Mouse (Mus musculus): ENCODE results near the gene Dnm3. TPM values are rescaled to one million over a fixed set of nuclear protein-coding genes. Genes with fewer than 3 reads are reported as not detected.

Dnm3 gene
- total and polyA plus RNA-seq, 3 experiments, result not detected

DNA sequence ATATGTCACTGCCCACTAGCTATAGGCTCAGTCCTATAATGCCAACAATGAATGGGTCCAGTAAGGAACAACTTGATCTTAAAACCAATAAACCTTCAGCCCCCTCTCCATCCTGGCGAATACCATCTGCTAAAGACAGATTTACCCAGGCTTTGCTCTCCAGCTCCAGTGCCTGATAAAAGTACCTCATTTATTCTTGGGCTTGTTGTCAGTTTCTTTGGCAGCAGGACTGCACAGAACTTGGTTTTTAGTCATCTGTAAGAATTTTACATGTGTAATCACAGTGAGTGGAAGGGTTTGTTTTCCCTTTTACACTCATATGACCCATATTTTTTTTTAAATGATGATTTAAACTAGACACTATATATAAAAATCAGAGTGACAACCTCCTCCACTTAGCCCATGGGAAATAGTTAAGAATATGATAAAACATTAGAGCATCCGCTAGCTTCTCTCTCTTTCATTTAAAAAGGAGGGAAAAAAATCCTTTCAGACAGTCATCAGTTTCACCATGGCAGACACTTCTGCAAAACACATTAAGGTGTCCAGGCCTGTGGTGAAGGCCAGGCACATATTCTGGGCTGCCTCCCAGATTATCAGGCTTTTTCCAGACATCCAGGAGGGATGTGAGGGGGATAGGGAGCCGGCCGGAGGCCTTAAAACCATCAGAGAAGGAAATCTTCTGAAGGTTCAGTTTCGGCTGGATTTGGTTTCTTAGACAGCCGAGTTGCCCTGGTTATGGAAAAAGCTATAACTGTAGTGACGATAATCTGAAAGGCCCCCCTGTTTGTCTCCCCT lies 313.9 kb downstream of the Dnm3 start:
- Histone ChIP-seq H3K27ac (ENCODE audit: control insufficient read depth, low read depth, low read length) (no peak overlapping the region), H3K4me1 (ENCODE audit: control insufficient read depth in 1 of 2, insufficient read depth in 2 of 2, low read length in 2 of 2) (no peaks in the 10 kb centered on the region), H3K9ac (ENCODE audit: control insufficient read depth, low read depth, low read length, poor library complexity, severe bottlenecking) (no peak overlapping the region), H3K4me3 (ENCODE audit: control insufficient read depth in 1 of 2, insufficient read depth in 1 of 2, low read depth in 2 of 2, low read length in 2 of 2) (no peak overlapping the region), H3K27me3 (ENCODE audit: control insufficient read depth in 1 of 2, insufficient read depth in 2 of 2, low read length in 2 of 2) (no peaks in the 10 kb centered on the region), H3K36me3 (ENCODE audit: control insufficient read depth in 1 of 2, insufficient read depth in 2 of 2, low read length in 2 of 2) (no peaks in the 10 kb centered on the region), H3K9me3 (replicated peaks; ENCODE audit: insufficient read depth, low read length) (no peaks in the 10 kb centered on the region), H3K79me2 (ENCODE audit: control insufficient read depth, insufficient read depth, low read length, poor library complexity) (no peaks in the 10 kb centered on the region)
- DNase-seq (ENCODE audit: low read depth, low spot score), result no peak
- no peak for TF ChIP-seq NRF1 (IDR thresholded peaks at IDR 0.05; ENCODE audit: insufficient read depth, low read depth, low read length, poor library complexity, severe bottlenecking)

DNA sequence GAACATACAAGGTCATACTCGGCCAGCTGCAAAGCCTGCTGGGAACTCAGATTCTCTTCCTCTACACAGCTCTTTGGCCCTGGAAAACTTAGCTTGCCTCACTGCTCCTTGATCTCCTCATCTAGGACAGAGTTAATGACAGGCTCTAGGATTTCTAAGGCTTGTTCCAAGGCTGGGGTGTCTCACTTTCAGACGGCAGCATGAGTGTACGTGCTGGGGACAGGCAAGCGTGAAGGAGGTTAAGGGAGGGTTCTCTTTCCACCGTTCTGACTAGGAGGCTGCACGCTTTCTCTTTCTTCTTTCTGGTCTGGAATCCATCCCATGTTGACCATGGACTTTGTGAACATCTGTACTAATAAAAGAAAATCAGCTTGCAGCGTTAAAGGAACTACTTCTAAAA lies 315.2 kb downstream of the Dnm3 start:
- Histone ChIP-seq H3K27ac (ENCODE audit: control insufficient read depth, low read depth, low read length) (no peak overlapping the region), H3K4me3 (ENCODE audit: control insufficient read depth in 1 of 2, insufficient read depth in 1 of 2, low read depth in 2 of 2, low read length in 2 of 2) (no peak overlapping the region), H3K9me3 (replicated peaks; ENCODE audit: insufficient read depth, low read length) (no peaks in the 10 kb centered on the region), H3K9ac (ENCODE audit: control insufficient read depth, low read depth, low read length, poor library complexity, severe bottlenecking) (no peak overlapping the region), H3K27me3 (ENCODE audit: control insufficient read depth in 1 of 2, insufficient read depth in 2 of 2, low read length in 2 of 2) (no peaks in the 10 kb centered on the region), H3K79me2 (ENCODE audit: control insufficient read depth, insufficient read depth, low read length, poor library complexity) (no peaks in the 10 kb centered on the region), H3K4me1 (ENCODE audit: control insufficient read depth in 1 of 2, insufficient read depth in 2 of 2, low read length in 2 of 2) (no peaks in the 10 kb centered on the region), H3K36me3 (ENCODE audit: control insufficient read depth in 1 of 2, insufficient read depth in 2 of 2, low read length in 2 of 2) (no peaks in the 10 kb centered on the region)
- TF ChIP-seq ZMIZ1 (IDR thresholded peaks at IDR 0.05; ENCODE audit: low read depth, low read length), result no peak
- no peak for TF ChIP-seq EP300 (IDR thresholded peaks at IDR 0.05; ENCODE audit: low read depth in 1 of 2, low read length in 2 of 2)
- no peak for DNase-seq (ENCODE audit: low read depth, low spot score)

DNA sequence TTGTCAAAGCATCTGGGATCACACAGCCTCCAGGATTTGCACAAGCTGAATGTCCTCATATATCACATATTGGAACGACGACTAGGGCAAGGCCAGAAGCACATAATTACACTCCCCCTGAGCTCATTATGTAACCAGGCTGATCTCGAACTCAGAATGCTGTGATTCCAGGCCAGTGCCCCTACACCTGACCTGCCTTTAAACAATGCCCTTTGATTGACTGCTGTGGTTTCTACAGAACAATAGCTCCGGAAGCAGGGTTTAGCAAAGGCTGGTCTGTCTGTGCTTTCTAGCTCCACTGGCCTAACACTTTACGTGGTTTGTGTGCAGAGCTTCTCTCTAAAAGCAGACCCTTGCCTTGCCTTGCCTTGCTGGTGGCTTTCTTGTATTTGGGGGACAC lies 315.6 kb downstream of the Dnm3 start:
- TF ChIP-seq NRF1 (IDR thresholded peaks at IDR 0.05; ENCODE audit: insufficient read depth, low read depth, low read length, poor library complexity, severe bottlenecking) (no peak), TCF12 (IDR thresholded peaks at IDR 0.05; ENCODE audit: low read depth, low read length) (no peak), RAD21 (IDR thresholded peaks at IDR 0.05; ENCODE audit: low read depth, low read length) (no peak), CHD1 (IDR thresholded peaks at IDR 0.05; ENCODE audit: low read depth, low read length) (no peak), KAT2A (conservative IDR thresholded peaks at IDR 0.05; ENCODE audit: low read depth, low read length) (no peak), ZMIZ1 (IDR thresholded peaks at IDR 0.05; ENCODE audit: low read depth, low read length) (no peak), HCFC1 (IDR thresholded peaks at IDR 0.05; ENCODE audit: low read depth, low read length) (no peak), ETS1 (IDR thresholded peaks at IDR 0.05; ENCODE audit: low read depth, low read length) (no peak), E2F4 (IDR thresholded peaks at IDR 0.05; ENCODE audit: borderline replicate concordance, low read depth, low read length) (no peak), MEF2A (IDR thresholded peaks at IDR 0.05; ENCODE audit: extremely low read depth, insufficient replicate concordance, low read depth, low read length, poor library complexity, severe bottlenecking) (no peak), CHD2 (IDR thresholded peaks at IDR 0.05; ENCODE audit: low read length) (no peak), ZNF384 (IDR thresholded peaks at IDR 0.05; ENCODE audit: low read depth, low read length) (no peak), POLR2AphosphoS5 (IDR thresholded peaks at IDR 0.05; ENCODE audit: borderline replicate concordance, low read depth, low read length) (no peak), MYC (IDR thresholded peaks at IDR 0.05; ENCODE audit: low read depth, low read length) (no peak)
- Histone ChIP-seq H3K27me3 (ENCODE audit: control insufficient read depth in 1 of 2, insufficient read depth in 2 of 2, low read length in 2 of 2) (no peaks in the 10 kb centered on the region), H3K9me3 (replicated peaks; ENCODE audit: insufficient read depth, low read length) (no peaks in the 10 kb centered on the region), H3K4me3 (ENCODE audit: control insufficient read depth in 1 of 2, insufficient read depth in 1 of 2, low read depth in 2 of 2, low read length in 2 of 2) (no peak overlapping the region), H3K79me2 (ENCODE audit: control insufficient read depth, insufficient read depth, low read length, poor library complexity) (no peaks in the 10 kb centered on the region), H3K9ac (ENCODE audit: control insufficient read depth, low read depth, low read length, poor library complexity, severe bottlenecking) (no peak overlapping the region), H3K36me3 (ENCODE audit: control insufficient read depth in 1 of 2, insufficient read depth in 2 of 2, low read length in 2 of 2) (no peaks in the 10 kb centered on the region), H3K4me1 (ENCODE audit: control insufficient read depth in 1 of 2, insufficient read depth in 2 of 2, low read length in 2 of 2) (no peaks in the 10 kb centered on the region), H3K27ac (ENCODE audit: control insufficient read depth, low read depth, low read length) (no peak overlapping the region)
- DNase-seq (ENCODE audit: low read depth, low spot score), result no peak
